Mouse (Mus musculus) C2C12 (cell line): ENCODE measurements at regions not wholly inside any gene's neighbourhood (a gene's known extent, or its start where the extent isn't known, plus 50 kb on each side); places are given as distances from the start of the nearest gene placed in this dataset.

Experiments
- CTCF ChIP-seq: IDR thresholded peaks from one replicate; pipeline ENCODE4 v1.5.1; 2011; ENCODE audit not compliant: control insufficient read depth, insufficient read depth, insufficient read length
- MAX ChIP-seq: IDR thresholded peaks from one replicate; pipeline ENCODE4 v1.6.1; 2011; ENCODE audit warnings: mild to moderate bottlenecking, control low read depth

- TF ChIP-seq MAX: no peak
- TF ChIP-seq CTCF: no peak
Measured at GRCm38 (mm10) chr17:83969407-83969826, 121.7 kb upstream of the Haao start.
